Mouse (Mus musculus): ENCODE results near the gene Cobl. TPM values are rescaled to one million over a fixed set of nuclear protein-coding genes. Genes with fewer than 3 reads are reported as not detected.

The Cobl gene
- polyA plus RNA-seq, 1 experiment from 2014 or later, result 28.7 TPM

- peak; percentile 75 for ATAC-seq (ENCODE audit: insufficient number of reproducible peaks, low FRiP score, low TSS enrichment, low read depth)
- H3K27me3 ChIP-seq, result no peaks in the 10 kb centered on the region
- H3K9me3 ChIP-seq, result no peaks in the 10 kb centered on the region
- H3K4me1 ChIP-seq, result no peaks in the 10 kb centered on the region
- H3K4me2 ChIP-seq, result no peak overlapping the region
- no peak overlapping the region for H3K4me3 ChIP-seq
- no peaks in the 10 kb centered on the region for H3K36me3 ChIP-seq
- H3K27ac ChIP-seq, result no peak overlapping the region
- WGBS, result 36% methylated on average over 12 of the region's 12 CpGs
- no peak overlapping the region for H3K9ac ChIP-seq
These were observed 91.4 kb downstream of the Cobl start for GRCm38 (mm10) chr11:12373106-12374098.

DNA sequence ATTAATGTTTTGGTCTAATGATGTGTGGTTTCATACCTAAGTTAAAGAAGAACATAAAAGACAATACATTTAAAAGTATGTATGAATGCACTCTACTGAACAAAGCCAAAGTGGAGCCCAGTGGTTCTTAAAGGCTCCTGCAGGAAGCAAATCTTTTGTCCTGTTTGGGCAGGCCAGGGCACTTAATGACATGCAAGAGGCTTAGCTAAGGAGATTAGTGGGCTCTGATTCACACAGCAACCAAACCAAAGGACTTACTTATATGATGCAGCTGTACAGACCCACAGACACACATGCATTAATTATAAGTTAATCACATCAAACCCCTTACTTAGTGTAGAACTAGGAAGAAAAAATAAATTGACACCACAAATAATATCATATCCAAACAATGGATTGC is 93.8 kb downstream of the Cobl start:
- ATAC-seq (ENCODE audit: insufficient number of reproducible peaks, low FRiP score, low TSS enrichment, low read depth), result no peak
- no peaks in the 10 kb centered on the region for H3K36me3 ChIP-seq

DNA sequence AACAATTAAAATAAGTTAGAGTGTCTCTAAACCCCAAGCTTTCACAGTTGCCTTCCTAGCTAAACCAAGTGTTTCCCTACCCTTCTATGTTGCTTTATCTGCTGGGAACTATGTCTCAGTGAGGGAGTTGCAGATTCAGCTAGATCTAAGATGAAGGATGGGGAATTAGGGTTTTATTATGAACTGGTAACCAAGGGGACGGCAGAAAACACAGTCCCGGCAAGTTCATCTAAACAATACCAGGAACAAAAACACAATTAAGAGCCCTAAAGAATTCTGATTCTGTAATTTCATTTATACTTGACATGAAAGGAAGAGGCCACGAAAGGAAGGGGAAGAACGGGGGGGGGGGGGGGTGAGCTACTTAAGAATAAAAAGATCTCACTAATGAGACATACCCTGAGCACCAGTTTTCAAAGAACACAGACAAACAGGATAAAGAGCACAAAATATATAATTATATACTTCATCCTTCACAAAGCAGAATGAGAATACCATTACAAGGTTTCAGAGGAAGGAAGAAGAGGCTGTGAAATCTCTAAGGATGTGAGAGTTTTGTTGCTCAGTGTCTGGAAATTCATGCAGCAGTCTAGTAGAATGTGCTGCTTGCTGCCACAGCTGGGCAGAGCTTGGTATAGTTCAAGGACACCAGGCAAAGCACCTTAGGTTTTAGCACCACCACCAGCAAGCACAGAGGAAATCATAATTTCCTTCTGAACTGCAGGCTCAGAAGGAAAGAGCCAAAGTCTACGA is 97.2 kb downstream of the Cobl start:
- Histone ChIP-seq H3K4me2 (no peak overlapping the region), H3K36me3 (no peaks in the 10 kb centered on the region), H3K4me3 (no peak overlapping the region), H3K9me3 (no peaks in the 10 kb centered on the region), H3K27ac (no peak overlapping the region), H3K4me1 (no peaks in the 10 kb centered on the region), H3K27me3 (no peaks in the 10 kb centered on the region), H3K9ac (no peak overlapping the region)
- 62% methylated on average over 5 of the region's 5 CpGs for WGBS
- no peak for ATAC-seq (ENCODE audit: insufficient number of reproducible peaks, low FRiP score, low TSS enrichment, low read depth)

More for the DNA sequence above, 93.8 kb downstream of the Cobl start:
- no peak overlapping the region for H3K4me3 ChIP-seq
- no peak overlapping the region for H3K9ac ChIP-seq
- no peak overlapping the region for H3K27ac ChIP-seq
- no peaks in the 10 kb centered on the region for H3K27me3 ChIP-seq
- H3K4me1 ChIP-seq, result no peaks in the 10 kb centered on the region
- no peak overlapping the region for H3K4me2 ChIP-seq
- H3K9me3 ChIP-seq, result no peaks in the 10 kb centered on the region

DNA sequence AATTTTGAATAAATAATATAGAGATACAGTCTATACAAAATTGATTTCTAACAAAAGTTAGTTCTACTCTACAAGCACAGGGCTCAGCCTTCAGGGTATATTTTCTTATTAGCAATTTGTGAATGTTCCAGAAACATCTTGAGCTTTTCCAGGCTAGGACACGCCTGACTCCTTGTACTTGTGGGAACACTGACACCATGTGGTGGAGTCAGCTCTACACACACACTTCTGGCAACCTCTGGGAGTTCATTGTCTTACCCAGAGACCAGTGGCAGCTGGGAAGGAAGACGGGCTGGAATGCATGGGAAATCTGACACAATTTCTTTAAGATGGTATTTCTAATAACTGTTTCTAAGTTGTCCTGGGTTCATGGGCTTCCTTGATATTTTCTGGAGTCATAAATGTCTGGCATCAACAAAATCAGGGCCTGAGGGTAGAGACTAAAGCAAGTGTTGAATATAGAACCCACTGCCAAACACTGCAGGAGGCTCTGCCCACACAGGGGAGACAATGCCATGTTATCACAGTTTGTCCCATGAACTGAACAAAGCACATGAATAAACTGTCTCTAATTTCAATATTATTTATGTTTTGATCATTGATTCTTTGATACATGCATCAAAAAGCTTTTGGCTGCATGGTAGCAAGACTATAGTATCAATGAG is 105.3 kb downstream of the Cobl start:
- 10% methylated on average over 2 of the region's 2 CpGs for WGBS
- H3K4me3 ChIP-seq, result no peak overlapping the region
- H3K9me3 ChIP-seq, result no peaks in the 10 kb centered on the region
- ATAC-seq (ENCODE audit: insufficient number of reproducible peaks, low FRiP score, low TSS enrichment, low read depth), result peak; percentile 83
- no peaks in the 10 kb centered on the region for H3K27me3 ChIP-seq
- H3K4me1 ChIP-seq, result peaks cover 9% of the 10 kb centered on the region; the same call in 1 of the 2 replicates
- H3K4me2 ChIP-seq, result no peak overlapping the region
- H3K9ac ChIP-seq, result no peak overlapping the region
- no peaks in the 10 kb centered on the region for H3K36me3 ChIP-seq
- H3K27ac ChIP-seq, result no peak overlapping the region

DNA sequence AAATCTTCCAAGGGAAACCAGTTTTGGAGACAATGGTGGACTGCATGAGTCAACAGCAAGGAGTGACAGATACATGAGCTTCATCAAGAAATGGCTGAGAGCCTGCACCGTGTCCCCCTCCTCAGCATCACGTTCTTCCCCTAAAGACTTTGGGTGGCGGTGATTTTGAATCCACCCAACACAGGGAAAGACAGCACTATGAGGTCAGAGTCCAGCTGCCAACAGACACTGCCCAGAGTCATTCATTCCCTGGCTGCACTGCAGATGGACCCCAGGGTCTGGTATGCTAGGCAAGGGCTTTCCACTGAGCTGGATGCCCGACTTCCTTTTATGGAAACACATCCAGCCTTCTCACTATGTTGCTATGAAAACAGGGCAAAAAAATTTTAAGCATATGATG is 106.2 kb downstream of the Cobl start:
- Histone ChIP-seq H3K4me1 (peaks cover 9% of the 10 kb centered on the region; the same call in 1 of the 2 replicates), H3K36me3 (no peaks in the 10 kb centered on the region), H3K9ac (no peak overlapping the region), H3K27ac (no peak overlapping the region), H3K4me3 (no peak overlapping the region), H3K9me3 (no peaks in the 10 kb centered on the region), H3K27me3 (no peaks in the 10 kb centered on the region), H3K4me2 (no peak overlapping the region)
- 58% methylated on average over 4 of the region's 4 CpGs for WGBS
- no peak for ATAC-seq (ENCODE audit: insufficient number of reproducible peaks, low FRiP score, low TSS enrichment, low read depth)

- no peaks in the 10 kb centered on the region for H3K27me3 ChIP-seq
- ATAC-seq (ENCODE audit: insufficient number of reproducible peaks, low FRiP score, low TSS enrichment, low read depth), result no peak
- H3K4me2 ChIP-seq, result no peak overlapping the region
- no peak overlapping the region for H3K27ac ChIP-seq
- H3K9me3 ChIP-seq, result no peaks in the 10 kb centered on the region
- no peak overlapping the region for H3K4me3 ChIP-seq
- no peak overlapping the region for H3K9ac ChIP-seq
- H3K36me3 ChIP-seq, result no peaks in the 10 kb centered on the region
- WGBS, result 67% methylated on average over 3 of the region's 3 CpGs
- H3K4me1 ChIP-seq, result peaks cover 18% of the 10 kb centered on the region; the same call in 1 of the 2 replicates
These were observed 109.1 kb downstream of the Cobl start for GRCm38 (mm10) chr11:12355681-12356080.

DNA sequence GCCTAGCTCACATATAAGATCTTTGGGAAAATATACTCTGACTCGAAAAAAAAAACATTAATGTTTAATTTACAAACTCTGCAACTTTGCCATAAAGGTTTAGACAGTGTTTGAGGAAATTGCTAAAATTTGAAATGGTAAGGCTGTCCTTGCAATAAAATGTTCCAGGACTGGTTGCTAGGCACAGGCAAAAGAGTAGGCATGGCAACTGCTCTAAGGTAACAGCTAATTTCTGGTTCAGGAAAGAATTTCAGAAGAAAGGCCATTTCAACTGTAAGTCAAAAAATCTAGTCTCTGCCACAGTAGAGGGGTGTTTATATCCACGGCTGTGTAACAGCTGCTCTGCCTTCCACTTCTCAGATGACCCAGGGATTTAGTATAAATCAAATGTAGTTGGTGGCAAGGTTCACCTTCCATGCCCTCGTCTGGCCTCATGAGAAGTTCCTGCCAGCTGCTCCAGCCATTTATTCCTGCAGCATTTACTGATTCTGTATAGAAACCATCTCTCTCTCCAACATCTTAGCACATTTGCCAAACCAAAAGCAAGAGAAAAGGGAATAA is 113.7 kb downstream of the Cobl start:
- Histone ChIP-seq H3K4me3 (no peak overlapping the region), H3K4me2 (no peak overlapping the region), H3K27ac (peak overlapping the region; percentile 63), H3K9me3 (no peaks in the 10 kb centered on the region), H3K27me3 (no peaks in the 10 kb centered on the region), H3K4me1 (peaks cover 11% of the 10 kb centered on the region; the same call in 1 of the 2 replicates), H3K36me3 (no peaks in the 10 kb centered on the region), H3K9ac (no peak overlapping the region)
- 29% methylated on average over 3 of the region's 3 CpGs for WGBS
- ATAC-seq (ENCODE audit: insufficient number of reproducible peaks, low FRiP score, low TSS enrichment, low read depth), result 0 out of 2 replicates have a peak, but pooled peaks have one; percentile 35

GRCm38 (mm10) chr11:12350086-12350485 is 114.7 kb downstream of the Cobl start:
- H3K27me3 ChIP-seq, result no peaks in the 10 kb centered on the region
- WGBS, result 67% methylated on average over 1 of the region's 1 CpGs
- no peak overlapping the region for H3K4me2 ChIP-seq
- H3K4me1 ChIP-seq, result peaks cover 11% of the 10 kb centered on the region; the same call in 1 of the 2 replicates
- H3K9me3 ChIP-seq, result no peaks in the 10 kb centered on the region
- no peak overlapping the region for H3K4me3 ChIP-seq
- no peaks in the 10 kb centered on the region for H3K36me3 ChIP-seq
- no peak for ATAC-seq (ENCODE audit: insufficient number of reproducible peaks, low FRiP score, low TSS enrichment, low read depth)
- H3K27ac ChIP-seq, result no peak overlapping the region
- H3K9ac ChIP-seq, result no peak overlapping the region

DNA sequence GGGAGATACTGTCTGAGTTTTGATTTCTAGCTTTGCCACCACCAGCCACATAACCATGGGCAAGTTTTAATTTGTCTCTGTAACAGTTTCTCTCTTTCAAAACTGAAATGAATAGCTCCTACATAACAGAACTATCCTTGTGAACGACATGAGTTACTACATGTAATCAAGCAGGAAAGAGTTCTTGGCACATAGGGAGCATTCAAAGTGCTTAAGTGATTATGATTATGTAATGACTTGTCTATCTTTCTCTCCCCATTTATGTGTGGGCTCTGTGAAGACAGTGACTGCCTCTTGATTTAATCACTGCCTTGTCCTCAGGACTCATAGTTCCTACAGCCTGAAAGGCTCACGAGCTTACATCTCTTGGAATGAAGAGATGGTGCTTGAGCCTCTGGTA is 118.3 kb downstream of the Cobl start:
- Histone ChIP-seq H3K4me1 (peaks cover 7% of the 10 kb centered on the region; the same call in 1 of the 2 replicates), H3K4me3 (no peak overlapping the region), H3K9me3 (no peaks in the 10 kb centered on the region), H3K36me3 (no peaks in the 10 kb centered on the region), H3K4me2 (no peak overlapping the region), H3K9ac (no peak overlapping the region), H3K27me3 (no peaks in the 10 kb centered on the region), H3K27ac (no peak overlapping the region)
- WGBS, result 57% methylated on average over 2 of the region's 2 CpGs
- ATAC-seq (ENCODE audit: insufficient number of reproducible peaks, low FRiP score, low TSS enrichment, low read depth), result no peak

- no peaks in the 10 kb centered on the region for H3K4me1 ChIP-seq
- H3K27ac ChIP-seq, result no peak overlapping the region
- H3K27me3 ChIP-seq, result no peaks in the 10 kb centered on the region
- ATAC-seq (ENCODE audit: insufficient number of reproducible peaks, low FRiP score, low TSS enrichment, low read depth), result no peak
- no peak overlapping the region for H3K4me2 ChIP-seq
- no peaks in the 10 kb centered on the region for H3K9me3 ChIP-seq
- H3K4me3 ChIP-seq, result no peak overlapping the region
- no peaks in the 10 kb centered on the region for H3K36me3 ChIP-seq
- WGBS, result 74% methylated on average over 4 of the region's 4 CpGs
- no peak overlapping the region for H3K9ac ChIP-seq
These were observed 121.1 kb downstream of the Cobl start for GRCm38 (mm10) chr11:12343686-12344085.

- Histone ChIP-seq H3K4me1 (no peaks in the 10 kb centered on the region), H3K4me3 (no peak overlapping the region), H3K9me3 (no peaks in the 10 kb centered on the region), H3K36me3 (no peaks in the 10 kb centered on the region), H3K27ac (peak overlapping the region; percentile 61; the same call in 1 of the 2 replicates), H3K4me2 (no peak overlapping the region), H3K9ac (no peak overlapping the region), H3K27me3 (no peaks in the 10 kb centered on the region)
- no peak for ATAC-seq (ENCODE audit: insufficient number of reproducible peaks, low FRiP score, low TSS enrichment, low read depth)
These were observed 124.1 kb downstream of the Cobl start for GRCm38 (mm10) chr11:12340697-12341096.
